Mouse (Mus musculus) erythroblast, embryonic 14.5 days (primary cell): ENCODE measurements around the gene Casp14. TPM values are rescaled to one million over a fixed set of nuclear protein-coding genes. Genes with fewer than 3 reads are reported as not detected.

Experiments used
- H3K27me3 ChIP-seq: 2 replicates; pipeline ENCODE4 v1.6.1; 2012; ENCODE audit warnings: inconsistent platforms; ENCODE audit not compliant: control insufficient read depth
- H3K36me3 ChIP-seq: 2 replicates; pipeline ENCODE4 v1.6.1; 2012; ENCODE audit warnings: mild to moderate bottlenecking, inconsistent platforms; ENCODE audit not compliant: control insufficient read depth
- H3K4me1 ChIP-seq: 2 replicates; pipeline ENCODE4 v1.6.1; 2012; ENCODE audit warnings: inconsistent platforms; ENCODE audit not compliant: control insufficient read depth
- H3K4me3 ChIP-seq: replicated peaks from 2 replicates; pipeline ENCODE3; 2012; ENCODE audit warnings: moderate library complexity, mild to moderate bottlenecking, inconsistent platforms
- H3K9me3 ChIP-seq: 2 replicates; pipeline ENCODE4 v1.6.1; 2012; ENCODE audit warnings: low read length, inconsistent platforms, mixed read lengths; ENCODE audit not compliant: control insufficient read depth
- GATA1 ChIP-seq: IDR thresholded peaks from 2 replicates; pipeline ENCODE4 v1.6.1; 2012; ENCODE audit warnings: low read length, inconsistent platforms, mixed read lengths
- TAL1 ChIP-seq: IDR thresholded peaks from 3 replicates; pipeline ENCODE4 v1.6.1; 2012; ENCODE audit warnings: low read length, inconsistent platforms, mixed read lengths
- polyA plus RNA-seq: library from polyadenylated mRNA; stranded (reverse); fragments of >175 nt; gene quantifications from 2 replicates; pipeline ENCODE4 v1.2.3, GENCODE M21; 2012

Casp14 gene
- polyA plus RNA-seq, 1 experiment = 0.02 TPM

GRCm38 (mm10) chr10:78739821-78740220 is 21.7 kb upstream of the Casp14 start:
- Histone ChIP-seq H3K27me3 (no peaks in the 10 kb centered on the region), H3K36me3 (no peaks in the 10 kb centered on the region), H3K4me3 (no peak overlapping the region), H3K4me1 (no peaks in the 10 kb centered on the region), H3K9me3 (no peaks in the 10 kb centered on the region)
- no peak for TF ChIP-seq GATA1
- TF ChIP-seq TAL1 = no peak

- H3K4me1 ChIP-seq = no peaks in the 10 kb centered on the region
- no peaks in the 10 kb centered on the region for H3K27me3 ChIP-seq
- H3K36me3 ChIP-seq = no peaks in the 10 kb centered on the region
- no peaks in the 10 kb centered on the region; the same call in 1 of the 2 replicates for H3K9me3 ChIP-seq
- TF ChIP-seq GATA1 = no peak
- TF ChIP-seq TAL1 = no peak
- no peak overlapping the region for H3K4me3 ChIP-seq
These were observed 9.8 kb upstream of the Casp14 start for GRCm38 (mm10) chr10:78727876-78728275.

- Histone ChIP-seq H3K36me3 (no peaks in the 10 kb centered on the region), H3K4me1 (no peaks in the 10 kb centered on the region), H3K4me3 (no peak overlapping the region), H3K9me3 (no peaks in the 10 kb centered on the region; the same call in 1 of the 2 replicates), H3K27me3 (no peaks in the 10 kb centered on the region)
- TF ChIP-seq GATA1 = no peak
- no peak for TF ChIP-seq TAL1
These were observed 8.9 kb upstream of the Casp14 start for GRCm38 (mm10) chr10:78727035-78727434.

- no peak for TF ChIP-seq GATA1
- TF ChIP-seq TAL1 = no peak
- no peaks in the 10 kb centered on the region for H3K9me3 ChIP-seq
- no peak overlapping the region for H3K4me3 ChIP-seq
- no peaks in the 10 kb centered on the region for H3K27me3 ChIP-seq
- no peaks in the 10 kb centered on the region for H3K36me3 ChIP-seq
- H3K4me1 ChIP-seq = no peaks in the 10 kb centered on the region
These were observed 5.3 kb upstream of the Casp14 start for GRCm38 (mm10) chr10:78723416-78723815.

- TF ChIP-seq GATA1 (no peak), TAL1 (no peak)
- Histone ChIP-seq H3K36me3 (no peaks in the 10 kb centered on the region), H3K4me1 (no peaks in the 10 kb centered on the region), H3K9me3 (no peaks in the 10 kb centered on the region), H3K4me3 (no peak overlapping the region), H3K27me3 (no peaks in the 10 kb centered on the region)
These were observed 4.6 kb upstream of the Casp14 start for GRCm38 (mm10) chr10:78722654-78723053.

- Histone ChIP-seq H3K27me3 (no peaks in the 10 kb centered on the region), H3K36me3 (no peaks in the 10 kb centered on the region), H3K4me1 (no peaks in the 10 kb centered on the region), H3K9me3 (no peaks in the 10 kb centered on the region), H3K4me3 (no peak overlapping the region)
- no peak for TF ChIP-seq TAL1
- no peak for TF ChIP-seq GATA1
These were observed 3.9 kb upstream of the Casp14 start for GRCm38 (mm10) chr10:78722036-78722435.

GRCm38 (mm10) chr10:78716231-78716630 is 1.9 kb downstream of the Casp14 start:
- Histone ChIP-seq H3K27me3 (no peaks in the 10 kb centered on the region), H3K9me3 (peaks cover 6% of the 10 kb centered on the region; the same call in 1 of the 2 replicates), H3K36me3 (no peaks in the 10 kb centered on the region), H3K4me3 (no peak overlapping the region), H3K4me1 (no peaks in the 10 kb centered on the region)
- TF ChIP-seq TAL1 = no peak
- no peak for TF ChIP-seq GATA1

- H3K9me3 ChIP-seq = peaks cover 6% of the 10 kb centered on the region; the same call in 1 of the 2 replicates
- no peak overlapping the region for H3K4me3 ChIP-seq
- no peak for TF ChIP-seq GATA1
- TF ChIP-seq TAL1 = no peak
- H3K27me3 ChIP-seq = no peaks in the 10 kb centered on the region
- no peaks in the 10 kb centered on the region for H3K4me1 ChIP-seq
- H3K36me3 ChIP-seq = no peaks in the 10 kb centered on the region
These were observed 2.9 kb downstream of the Casp14 start for GRCm38 (mm10) chr10:78715156-78715555.

GRCm38 (mm10) chr10:78714129-78714528 is 4.0 kb downstream of the Casp14 start:
- no peaks in the 10 kb centered on the region for H3K4me1 ChIP-seq
- H3K36me3 ChIP-seq = no peaks in the 10 kb centered on the region
- H3K27me3 ChIP-seq = no peaks in the 10 kb centered on the region
- peaks cover 6% of the 10 kb centered on the region; the same call in 1 of the 2 replicates for H3K9me3 ChIP-seq
- H3K4me3 ChIP-seq = no peak overlapping the region
- TF ChIP-seq TAL1 (no peak), GATA1 (no peak)

- Histone ChIP-seq H3K36me3 (no peaks in the 10 kb centered on the region), H3K4me3 (no peak overlapping the region), H3K27me3 (no peaks in the 10 kb centered on the region), H3K4me1 (no peaks in the 10 kb centered on the region), H3K9me3 (peaks cover 7% of the 10 kb centered on the region; the same call in 1 of the 2 replicates)
- TF ChIP-seq GATA1 (no peak), TAL1 (no peak)
These were observed 7.4 kb downstream of the Casp14 start for GRCm38 (mm10) chr10:78710706-78711105.
